Mouse (Mus musculus) bone marrow, adult 2 months (tissue): ENCODE data around the gene Taz.

Experiments
- CTCF ChIP-seq: fragments of 200-500 bp; IDR thresholded peaks from 2 replicates; pipeline ENCODE4 v1.5.1; 2011; ENCODE audit warnings: low read length, control low read depth; ENCODE audit not compliant: control insufficient read depth, insufficient read depth
- POLR2A ChIP-seq: fragments of 200-500 bp; IDR thresholded peaks from 2 replicates; pipeline ENCODE4 v1.6.1; 2011; ENCODE audit warnings: low read depth, mild to moderate bottlenecking, control low read depth, low read length, borderline replicate concordance; ENCODE audit not compliant: control insufficient read depth

- no peak for TF ChIP-seq CTCF
- TF ChIP-seq POLR2A, result no peak
Observed at GRCm38 (mm10) chrX:74240332-74240731, 41.4 kb upstream of the Taz start.
